Mouse (Mus musculus) brown adipose tissue, adult 24 weeks (tissue): ENCODE data around the gene Olfr132. TPM values are rescaled to one million over a fixed set of nuclear protein-coding genes. Genes with fewer than 3 reads are reported as not detected.
"Not testable (repeated sequence)": the region's sequence is repeated elsewhere in the genome, so short reads cannot be mapped to it uniquely, and the experiment has no call there.

Experiments used
- H3K27ac ChIP-seq: fragments of 200-500 bp; replicated peaks from 2 replicates; pipeline ENCODE4 v1.5.1; 2012; ENCODE audit warnings: low read depth, mild to moderate bottlenecking, low read length
- H3K4me1 ChIP-seq: fragments of 200-500 bp; 2 replicates; pipeline ENCODE4 v1.6.1; 2012; ENCODE audit warnings: low read length, mixed read lengths; ENCODE audit not compliant: control insufficient read depth, insufficient read depth, insufficient read length
- H3K4me3 ChIP-seq: fragments of 200-500 bp; 2 replicates; pipeline ENCODE4 v1.5.1; 2012; ENCODE audit warnings: low read depth, mild to moderate bottlenecking, low read length, moderate library complexity; ENCODE audit not compliant: insufficient read depth
- polyA plus RNA-seq: library from polyadenylated mRNA; stranded (reverse); fragments of >200 nt; gene quantifications from 2 replicates; pipeline ENCODE4 v1.2.4, GENCODE M21; 2012; ENCODE audit not compliant: missing spikeins, insufficient read depth, insufficient read length

Olfr132 gene
- not detected in 2 replicates for polyA plus RNA-seq

DNA sequence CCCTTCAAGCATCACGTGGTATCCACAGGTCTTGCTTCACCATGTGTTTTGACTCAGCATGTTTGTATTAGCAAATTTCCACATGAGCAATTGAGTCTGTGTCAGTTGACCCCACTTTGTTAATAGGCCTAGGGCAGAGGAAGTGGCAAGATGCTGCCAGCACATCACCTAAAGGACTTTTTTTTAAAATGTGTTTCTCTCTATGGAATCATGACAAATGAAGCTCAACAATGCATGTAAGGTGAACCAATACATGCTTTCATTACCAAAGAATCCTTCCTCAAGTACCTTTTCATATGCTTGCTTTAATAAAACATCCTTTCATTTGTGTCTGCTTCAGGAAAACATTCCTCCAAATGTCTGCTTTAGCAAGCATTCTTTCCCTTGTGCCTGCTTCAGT, at the start of gene Olfr132:
Gene Olfr132 (minus strand): TSS at position 101 of the 400 bp plus-strand sequence.
- Histone ChIP-seq H3K27ac (no peak within 1 kb of the TSS), H3K4me1 (no peaks in the 10 kb centered on the region), H3K4me3 (no peak within 1 kb of the TSS)

DNA sequence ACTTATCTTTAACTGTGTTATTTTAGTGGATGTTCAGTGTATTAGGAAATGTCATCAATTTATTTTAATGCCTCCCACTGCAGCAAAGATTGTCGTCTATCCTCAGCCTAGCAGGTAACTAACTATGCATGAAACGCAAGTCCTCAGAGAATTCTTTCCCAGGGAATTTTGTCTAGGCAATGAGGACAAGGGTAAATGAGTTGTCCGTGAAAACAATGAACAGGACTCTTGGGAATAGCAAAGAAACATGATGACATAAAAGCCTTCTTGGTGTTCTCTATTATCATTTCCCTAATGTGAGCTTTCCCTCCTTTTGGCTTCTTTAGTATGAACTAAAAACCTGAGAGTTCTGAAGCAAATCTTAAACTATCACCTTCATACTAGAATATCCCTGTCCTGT, 36.8 kb upstream of the Olfr132 start, which contains the start of gene Olfr134:
Gene Olfr134 (plus strand): TSS at position 301 of the 400 bp plus-strand sequence.
- Histone ChIP-seq H3K4me1 (no peaks in the 10 kb centered on the region), H3K4me3 (no peak within 1 kb of the TSS), H3K27ac (no peak within 1 kb of the TSS)

DNA sequence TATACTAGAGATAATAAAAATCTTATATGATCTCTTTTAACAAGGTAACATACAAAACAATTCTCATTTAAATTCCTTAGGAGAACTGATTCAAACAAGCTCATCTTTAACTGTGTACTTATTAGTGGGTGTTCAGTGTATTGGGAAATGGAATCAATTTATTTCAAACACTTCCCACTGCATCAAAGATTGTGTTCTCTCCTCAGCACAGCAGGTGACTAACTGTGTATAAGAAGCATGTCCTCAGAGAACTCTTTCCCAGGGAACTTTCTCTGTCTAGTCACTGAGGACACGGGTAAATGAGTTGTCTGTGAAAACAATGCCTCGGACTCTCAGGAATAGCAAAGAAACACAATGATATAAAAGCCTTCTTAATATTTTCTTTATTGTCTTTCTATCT, 10.7 kb upstream of the Olfr132 start, which contains the start of gene Olfr133:
Gene Olfr133 (plus strand): TSS at position 301 of the 400 bp plus-strand sequence.
- Histone ChIP-seq H3K4me3 (no peak within 1 kb of the TSS), H3K4me1 (no peaks in the 10 kb centered on the region), H3K27ac (no peak within 1 kb of the TSS)

DNA sequence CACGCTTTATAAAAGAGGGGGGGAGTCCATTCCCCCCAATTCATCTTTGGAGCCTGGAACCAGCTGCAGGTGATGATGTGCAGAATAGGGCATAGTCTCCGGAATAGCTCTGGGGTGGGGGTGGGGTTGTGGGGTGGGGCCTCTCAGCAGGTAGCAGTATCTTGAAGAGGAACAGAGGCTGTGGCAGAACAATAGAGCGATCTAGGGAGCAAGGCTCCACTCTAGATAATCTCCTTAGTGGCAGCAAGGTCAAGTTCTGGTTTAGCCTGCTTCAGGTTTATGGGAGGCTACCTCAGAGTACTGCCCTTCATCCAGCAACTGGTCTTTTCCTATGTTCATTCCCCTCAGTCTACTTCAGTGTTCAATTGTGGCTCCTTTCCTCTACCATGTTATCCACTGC, 9.0 kb downstream of the Olfr132 start:
- H3K27ac ChIP-seq, H3K4me1 ChIP-seq, H3K4me3 ChIP-seq: not testable (repeated sequence)

DNA sequence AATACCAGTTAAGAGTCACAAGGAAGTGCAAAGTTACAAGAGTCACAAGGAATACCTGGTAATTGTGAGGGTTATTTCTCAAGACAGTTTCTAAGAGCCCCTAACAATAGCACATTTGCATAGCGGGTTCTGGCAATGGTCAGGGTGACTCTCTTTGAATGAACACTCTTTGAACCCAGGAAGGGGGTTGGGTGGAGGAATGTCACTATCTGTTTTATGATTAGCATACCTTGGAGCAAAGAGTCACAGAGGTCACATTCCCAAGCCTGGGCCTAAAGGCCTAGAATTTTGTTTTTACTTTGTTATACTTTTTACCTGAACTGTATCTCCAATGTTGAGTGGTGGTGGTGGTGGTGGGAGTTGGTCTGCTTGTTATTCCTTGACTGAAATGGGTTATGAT, 10.1 kb downstream of the Olfr132 start:
- not testable (repeated sequence) for H3K4me3 ChIP-seq, H3K4me1 ChIP-seq, H3K27ac ChIP-seq

DNA sequence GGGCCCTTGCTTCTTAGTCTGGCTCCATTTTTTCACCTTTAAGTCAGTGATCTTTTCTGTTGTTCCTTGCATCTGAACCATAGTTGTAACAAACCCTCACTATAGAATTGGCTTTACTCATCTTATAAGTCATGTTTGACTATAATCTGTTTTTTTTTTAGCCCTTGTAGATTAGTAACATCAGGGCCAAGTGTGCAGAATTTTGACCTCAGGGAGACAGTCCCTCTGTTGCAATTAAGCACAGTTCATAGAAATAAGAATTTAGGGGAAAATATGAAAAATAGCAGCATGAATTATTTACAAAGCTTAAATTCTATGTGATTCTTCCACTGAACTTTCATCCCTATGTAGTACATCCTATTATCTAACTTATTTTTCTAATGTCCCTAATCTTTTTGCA, 45.7 kb downstream of the Olfr132 start, which contains the start of gene Olfr131:
Gene Olfr131 (minus strand): TSS at position 101 of the 400 bp plus-strand sequence.
- Histone ChIP-seq H3K4me1 (no peaks in the 10 kb centered on the region), H3K4me3 (no peak within 1 kb of the TSS), H3K27ac (no peak within 1 kb of the TSS)

DNA sequence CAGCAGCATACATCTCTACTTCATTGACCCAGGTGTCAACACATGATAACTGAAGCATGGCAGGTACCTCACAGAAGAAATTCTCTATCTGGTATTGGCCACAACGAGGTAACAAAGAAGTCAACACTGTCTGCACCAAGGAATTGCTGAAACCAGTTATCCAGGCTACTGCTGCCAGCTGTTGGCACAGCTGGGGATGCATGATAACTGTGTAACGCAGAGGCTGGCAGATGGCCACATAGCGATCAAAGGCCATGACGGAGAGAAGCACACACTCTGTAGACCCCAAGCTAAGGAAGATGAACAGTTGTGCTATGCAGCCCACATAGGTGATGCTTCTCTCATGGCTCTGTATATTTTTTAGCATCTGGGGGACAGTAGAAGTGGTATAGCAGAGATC, 52.0 kb downstream of the Olfr132 start:
- Histone ChIP-seq H3K4me3 (no peak overlapping the region), H3K4me1 (no peaks in the 10 kb centered on the region), H3K27ac (no peak overlapping the region)

Other genes starting within 250 kb of the Olfr132 start
- not detected in 2 replicates for gene Olfr127, start 234.1 kb downstream of the Olfr132 start, polyA plus RNA-seq
- not detected in 2 replicates for gene Olfr128, start 214.0 kb downstream of the Olfr132 start, polyA plus RNA-seq
- not detected in 2 replicates for gene Olfr761, start 181.4 kb downstream of the Olfr132 start, polyA plus RNA-seq
- not detected in 2 replicates for gene Olfr129, start 74.4 kb downstream of the Olfr132 start, polyA plus RNA-seq
- gene Olfr130, start 70.6 kb downstream of the Olfr132 start, polyA plus RNA-seq: not detected in 2 replicates
- not detected in 2 replicates for gene Olfr131, start 45.8 kb downstream of the Olfr132 start, polyA plus RNA-seq
- not detected in 2 replicates for gene Olfr133, start 10.8 kb upstream of the Olfr132 start, polyA plus RNA-seq
- not detected in 2 replicates for gene Olfr134, start 36.9 kb upstream of the Olfr132 start, polyA plus RNA-seq
- not detected in 2 replicates for gene Olfr135, start 69.8 kb upstream of the Olfr132 start, polyA plus RNA-seq
- gene Olfr138, start 126.5 kb upstream of the Olfr132 start, polyA plus RNA-seq: not detected in 2 replicates
- not detected in 2 replicates for gene Olfr137, start 173.0 kb upstream of the Olfr132 start, polyA plus RNA-seq
- not detected in 2 replicates for gene Olfr136, start 195.3 kb upstream of the Olfr132 start, polyA plus RNA-seq